Mouse (Mus musculus): ENCODE data around the gene Ggt6.
"Not testable (repeated sequence)": the region's sequence is repeated elsewhere in the genome, so short reads cannot be mapped to it uniquely, and the experiment has no call there.

Gene Ggt6

GRCm38 (mm10) chr11:72440597-72440964, 5.3 kb downstream of the Ggt6 start:
- DNase-seq (ENCODE audit: low spot score in 2 of 2): not testable (repeated sequence)

- peak; percentile 97 for DNase-seq (ENCODE audit: low spot score in 2 of 2)
These were observed 5.8 kb downstream of the Ggt6 start, which contains the start of gene Mybbp1a for GRCm38 (mm10) chr11:72440965-72441664. Gene Mybbp1a, plus strand, starts transcription at chr11:72441355.

GRCm38 (mm10) chr11:72446311-72447105, 11.2 kb downstream of the Ggt6 start:
- DNase-seq (ENCODE audit: low spot score in 2 of 2): peak; percentile 74 to 80

- no peak for DNase-seq (ENCODE audit: low spot score in 2 of 2)
These were observed 12.1 kb downstream of the Ggt6 start for GRCm38 (mm10) chr11:72447475-72447874.

GRCm38 (mm10) chr11:72452140-72452665, 16.9 kb downstream of the Ggt6 start:
- DNase-seq (ENCODE audit: low spot score in 2 of 2): no peak

GRCm38 (mm10) chr11:72453105-72453953, 18.0 kb downstream of the Ggt6 start:
- no peak for DNase-seq (ENCODE audit: low spot score in 2 of 2)

GRCm38 (mm10) chr11:72455694-72456093, 20.4 kb downstream of the Ggt6 start:
- no peak for DNase-seq (ENCODE audit: low spot score in 2 of 2)

- DNase-seq (ENCODE audit: low spot score in 2 of 2): no peak
These were observed 22.7 kb downstream of the Ggt6 start for GRCm38 (mm10) chr11:72457995-72458496.

GRCm38 (mm10) chr11:72458502-72458901, 23.2 kb downstream of the Ggt6 start:
- no peak for DNase-seq (ENCODE audit: low spot score in 2 of 2)

- DNase-seq (ENCODE audit: low spot score in 2 of 2): peak; percentile 32 to 47
These were observed 26.2 kb downstream of the Ggt6 start for GRCm38 (mm10) chr11:72461500-72461981.

- no peak for DNase-seq (ENCODE audit: low spot score in 2 of 2)
These were observed 29.5 kb downstream of the Ggt6 start for GRCm38 (mm10) chr11:72464821-72465220.

GRCm38 (mm10) chr11:72465978-72466693, 30.8 kb downstream of the Ggt6 start:
- peak; percentile 87 to 89 for DNase-seq (ENCODE audit: low spot score in 2 of 2)

- peak; percentile 64 to 66 for DNase-seq (ENCODE audit: low spot score in 2 of 2)
These were observed 31.6 kb downstream of the Ggt6 start for GRCm38 (mm10) chr11:72466694-72467507.

- no peak for DNase-seq (ENCODE audit: low spot score in 2 of 2)
These were observed 33.2 kb downstream of the Ggt6 start for GRCm38 (mm10) chr11:72468525-72468924.

- peak; percentile 41 to 42 for DNase-seq (ENCODE audit: low spot score in 2 of 2)
These were observed 33.9 kb downstream of the Ggt6 start for GRCm38 (mm10) chr11:72469217-72469616.

GRCm38 (mm10) chr11:72470004-72470403, 34.7 kb downstream of the Ggt6 start:
- DNase-seq (ENCODE audit: low spot score in 2 of 2): no peak

GRCm38 (mm10) chr11:72471381-72471780, 36.1 kb downstream of the Ggt6 start:
- no peak for DNase-seq (ENCODE audit: low spot score in 2 of 2)

- no peak for DNase-seq (ENCODE audit: low spot score in 2 of 2)
These were observed 38.2 kb downstream of the Ggt6 start for GRCm38 (mm10) chr11:72473540-72473939.

- DNase-seq (ENCODE audit: low spot score in 2 of 2): no peak
These were observed 39.6 kb downstream of the Ggt6 start for GRCm38 (mm10) chr11:72474926-72475325.

GRCm38 (mm10) chr11:72475408-72475807, 40.1 kb downstream of the Ggt6 start:
- peak; percentile 40 to 44 for DNase-seq (ENCODE audit: low spot score in 2 of 2)

Data from spleen, postnatal 36 days (tissue).